Mouse (Mus musculus): ENCODE measurements around the gene Psmd11.

The Psmd11 gene

DNA sequence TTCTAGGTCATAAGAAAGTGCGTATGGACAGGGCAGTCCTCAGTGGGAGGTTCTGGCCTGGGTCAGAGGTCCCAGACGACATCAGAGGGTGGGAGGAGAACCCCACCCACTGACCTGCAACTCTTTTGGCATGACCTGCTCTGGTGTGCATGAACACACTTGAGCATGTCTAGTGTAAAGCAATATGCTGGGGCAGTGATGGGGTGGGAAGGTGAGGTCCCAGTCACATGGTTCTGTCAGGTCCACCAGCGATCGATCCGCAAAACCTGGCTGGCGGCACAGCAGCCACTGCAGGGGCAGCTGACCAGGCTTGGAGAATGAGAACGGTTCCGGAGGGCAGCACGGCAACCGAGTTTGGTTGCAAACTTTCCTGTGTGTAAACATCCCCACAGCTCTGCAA lies 53.9 kb downstream of the Psmd11 start:
- no peak for DNase-seq (ENCODE audit: low read depth, low spot score)

DNA sequence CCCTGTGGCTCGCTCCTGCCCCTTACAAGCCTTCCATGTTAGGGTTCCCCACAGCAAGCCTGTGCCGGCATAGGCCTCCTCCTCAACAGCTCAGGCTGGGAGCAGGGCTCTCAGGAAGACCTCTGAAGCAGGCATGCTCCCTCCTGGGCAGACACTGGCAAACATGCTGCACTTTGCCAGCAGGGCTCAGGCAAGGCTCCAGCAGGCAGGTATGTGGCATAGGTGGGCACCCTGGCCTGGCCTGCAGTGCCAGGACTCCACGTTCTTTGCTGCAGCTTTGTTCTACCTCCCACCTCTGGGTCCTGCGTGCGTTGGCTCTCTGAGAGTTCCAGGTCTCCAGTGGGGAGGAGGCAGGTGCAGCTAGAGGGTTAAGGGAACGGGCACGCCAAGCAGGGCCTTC lies 54.5 kb downstream of the Psmd11 start:
- no peak for DNase-seq (ENCODE audit: low read depth, low spot score)

DNA sequence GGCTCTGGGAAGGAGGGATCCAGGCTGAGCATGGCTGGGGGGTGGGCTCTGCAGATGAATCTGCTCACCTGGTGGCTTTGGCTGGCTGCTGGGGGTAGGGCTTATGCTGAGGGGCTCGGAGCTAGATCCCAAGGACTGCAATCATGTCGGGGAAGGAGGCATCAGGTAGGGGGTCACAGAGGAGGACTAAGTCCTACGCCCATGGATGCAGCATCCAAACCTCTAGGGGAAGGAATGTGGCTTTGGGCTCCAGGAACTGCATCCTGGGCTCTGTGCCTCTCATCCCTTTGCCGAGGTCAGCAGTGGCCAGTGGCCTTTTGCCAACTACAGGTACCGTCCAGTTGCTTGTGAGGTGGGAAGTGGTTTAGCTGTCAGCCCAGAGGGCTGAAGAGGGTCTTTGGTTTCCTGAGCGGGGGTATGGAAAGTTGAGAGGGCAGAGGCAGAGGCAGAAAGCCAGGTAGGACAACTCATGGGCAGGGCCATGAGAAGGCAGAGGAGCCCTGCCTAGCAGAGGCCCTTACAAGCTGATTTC lies 55.2 kb downstream of the Psmd11 start:
- DNase-seq (ENCODE audit: low read depth, low spot score): no peak

DNA sequence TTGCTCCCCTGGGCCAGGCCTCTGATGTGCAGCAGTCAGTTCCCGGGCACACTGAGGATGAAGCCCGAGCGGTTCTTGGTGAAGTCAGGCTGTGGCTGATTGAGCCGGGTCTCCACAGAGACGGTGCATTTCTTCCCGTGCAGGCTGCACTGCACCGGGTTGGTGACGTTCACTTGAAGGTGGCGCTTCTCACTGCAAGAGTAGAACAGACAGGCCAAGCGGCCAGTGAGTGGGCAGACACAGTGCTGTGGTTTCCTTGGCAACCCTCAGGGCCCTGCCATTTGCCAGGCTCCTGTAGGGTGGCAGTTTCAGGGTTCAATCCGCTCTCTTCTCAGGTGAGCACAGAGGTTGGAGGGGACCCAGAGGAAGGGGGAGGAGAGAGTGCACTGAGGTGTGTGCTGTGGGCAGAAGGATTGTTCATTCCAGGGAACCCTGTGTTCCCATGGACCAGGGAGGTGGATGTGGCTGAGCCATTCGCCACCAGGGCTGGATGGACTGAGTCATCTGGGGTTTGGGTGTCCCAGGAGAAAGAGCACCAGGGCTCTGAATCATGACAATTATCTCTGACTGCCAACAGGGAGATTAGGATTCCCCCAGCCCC lies 55.9 kb downstream of the Psmd11 start:
- peak; percentile 81 for DNase-seq (ENCODE audit: low read depth, low spot score)

DNA sequence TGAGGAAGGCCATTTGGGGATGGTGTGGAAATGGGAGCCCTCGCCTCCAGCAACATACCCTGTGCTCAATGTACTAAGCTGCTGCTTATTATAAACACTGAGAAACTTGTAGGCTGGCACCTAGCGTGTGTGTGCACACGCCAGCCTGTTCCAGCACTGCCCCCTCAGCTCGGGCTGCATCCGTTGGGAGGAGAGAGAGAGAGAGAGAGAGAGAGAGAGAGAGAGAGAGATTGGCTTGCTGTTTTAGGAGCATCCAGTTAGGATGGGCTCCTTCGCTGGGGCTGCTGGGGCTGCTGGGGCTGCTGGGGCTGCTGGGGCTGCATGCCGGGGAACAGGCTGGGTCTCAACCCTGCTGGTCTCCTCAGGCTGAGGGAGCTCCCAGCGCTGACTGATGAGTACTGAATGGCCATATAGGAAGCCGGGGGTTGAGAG lies 56.7 kb downstream of the Psmd11 start:
- DNase-seq (ENCODE audit: low read depth, low spot score): no peak

DNA sequence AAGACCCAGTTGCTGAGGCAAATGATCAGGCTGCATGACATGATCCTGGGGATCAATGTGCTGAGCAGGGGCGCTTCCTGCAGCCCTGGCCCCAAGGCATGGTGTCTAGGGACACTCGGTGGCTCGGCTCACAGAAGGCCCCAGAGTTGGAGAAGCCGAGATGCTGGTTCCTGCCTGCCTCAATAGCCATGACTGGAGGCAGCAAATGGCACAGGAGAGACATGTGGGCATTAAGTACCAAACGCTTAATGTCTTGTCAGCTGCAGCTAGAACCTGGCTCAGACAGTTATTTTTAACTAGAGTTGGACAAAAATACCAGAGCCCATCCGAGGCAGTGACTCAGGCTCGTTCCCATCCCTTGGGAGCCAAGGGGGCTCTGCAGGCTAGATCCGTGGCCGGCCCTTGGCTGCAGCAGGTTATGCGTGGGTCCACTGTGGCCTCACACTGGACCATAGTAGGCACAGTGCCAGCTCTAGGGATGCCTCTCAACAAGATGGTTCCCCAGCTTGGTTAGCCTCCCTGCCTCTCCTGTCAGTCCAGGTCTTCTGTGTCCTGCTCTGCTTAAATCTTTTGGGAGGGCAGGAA lies 57.3 kb downstream of the Psmd11 start:
- peak; percentile 73 for DNase-seq (ENCODE audit: low read depth, low spot score)

DNA sequence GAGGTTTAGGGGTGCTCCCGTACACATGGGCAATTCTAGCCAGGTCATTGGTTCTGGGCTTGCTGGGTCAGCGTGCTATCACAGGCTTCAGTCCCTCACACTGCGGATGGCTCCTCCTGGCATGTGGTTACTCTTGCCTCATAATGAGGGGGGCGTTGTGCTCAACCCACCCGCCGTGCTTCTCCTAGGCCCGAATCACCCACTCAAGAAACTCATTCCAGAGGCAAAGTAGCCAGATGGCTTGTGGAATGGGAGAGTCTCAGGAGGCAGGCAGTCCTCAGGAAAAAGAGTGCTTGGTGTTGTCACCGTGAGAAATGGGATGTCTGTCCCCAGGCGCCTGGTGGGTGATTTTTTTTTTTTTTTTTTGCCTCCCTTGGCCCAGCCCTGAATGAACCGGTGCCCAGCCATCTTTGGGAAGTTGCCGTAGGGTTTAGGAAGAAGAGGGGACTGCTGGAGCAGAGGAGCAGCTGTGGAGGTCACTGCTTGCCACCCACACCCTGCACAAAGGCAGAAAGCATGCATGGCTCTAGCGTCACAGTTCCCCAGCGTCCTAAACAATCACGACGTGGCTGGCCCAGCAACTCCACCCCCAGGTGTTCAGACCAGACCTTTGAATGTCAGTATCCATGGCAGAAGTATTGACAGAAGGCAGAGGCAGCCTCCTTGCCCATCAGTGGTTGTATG lies 59.6 kb downstream of the Psmd11 start:
- no peak for DNase-seq (ENCODE audit: low read depth, low spot score)

DNA sequence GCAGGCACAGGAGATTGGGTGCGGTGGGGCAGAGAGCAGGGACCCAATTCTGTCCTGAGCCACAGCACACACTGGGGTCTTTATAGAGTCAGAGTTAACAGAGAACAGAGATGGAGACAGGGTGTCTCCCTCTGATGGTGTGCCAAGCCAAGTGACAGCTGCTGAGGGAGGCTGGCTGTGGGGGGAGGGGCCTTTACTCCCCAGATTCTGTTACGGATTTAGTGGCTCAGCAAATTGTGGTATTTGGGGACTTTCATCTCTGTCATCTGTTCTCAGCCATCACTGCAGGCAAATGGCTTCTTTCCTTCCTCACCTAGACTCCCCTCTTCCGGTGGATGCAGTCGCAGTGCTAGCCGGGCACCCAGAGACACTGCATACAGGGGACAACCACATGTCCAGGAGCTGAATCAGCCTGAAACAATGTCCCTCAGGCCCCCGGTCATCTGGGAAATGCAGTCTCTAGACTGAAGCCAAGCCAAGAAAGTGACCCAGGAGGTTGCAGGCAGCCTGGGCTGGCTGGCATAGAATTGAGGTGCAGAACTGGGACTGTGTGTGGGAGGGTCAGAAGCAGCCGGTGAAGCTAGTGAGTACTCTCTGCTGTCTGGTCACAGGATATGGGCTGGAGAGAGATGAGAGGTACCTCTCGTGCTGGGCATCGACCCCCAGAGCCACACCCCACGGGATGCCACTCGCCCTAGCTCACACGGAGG lies 60.9 kb downstream of the Psmd11 start:
- peak; percentile 52 for DNase-seq (ENCODE audit: low read depth, low spot score)

DNA sequence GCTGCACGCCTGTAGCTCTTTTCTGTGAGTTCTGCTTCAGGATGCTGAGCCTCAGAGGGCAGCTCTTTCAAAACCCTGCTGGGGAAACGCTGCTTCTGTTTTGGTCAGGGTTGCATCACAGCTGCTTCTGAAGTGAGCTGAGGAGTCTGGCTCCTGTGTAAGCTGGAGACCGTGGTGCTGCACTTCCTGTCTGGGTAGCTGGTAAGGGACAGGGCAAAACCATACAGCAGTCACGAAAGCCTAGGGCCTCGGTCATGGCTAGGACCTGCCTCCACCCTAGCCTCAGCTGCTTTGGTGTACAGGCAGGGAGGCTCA lies 61.4 kb downstream of the Psmd11 start:
- DNase-seq (ENCODE audit: low read depth, low spot score): peak; percentile 63

DNA sequence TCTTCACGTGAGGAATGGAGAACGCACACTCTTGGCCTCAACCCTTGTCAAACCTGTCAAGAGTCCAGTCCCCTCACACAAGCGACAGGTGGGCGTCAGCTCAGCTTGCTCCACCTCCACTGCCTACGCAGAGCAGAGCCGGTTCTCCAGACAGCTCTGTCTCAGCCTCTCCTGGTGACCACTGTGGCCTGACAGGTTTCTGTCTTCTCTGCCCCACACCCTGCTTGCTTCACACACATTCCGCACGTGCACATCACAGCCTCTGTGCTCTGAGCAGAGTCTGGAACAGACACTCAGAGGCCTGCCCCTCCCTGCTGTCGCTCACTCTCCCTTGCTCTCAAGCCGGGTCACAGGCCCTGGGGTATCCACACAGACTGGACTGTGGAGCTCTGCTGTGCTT lies 62.4 kb downstream of the Psmd11 start:
- DNase-seq (ENCODE audit: low read depth, low spot score): no peak

DNA sequence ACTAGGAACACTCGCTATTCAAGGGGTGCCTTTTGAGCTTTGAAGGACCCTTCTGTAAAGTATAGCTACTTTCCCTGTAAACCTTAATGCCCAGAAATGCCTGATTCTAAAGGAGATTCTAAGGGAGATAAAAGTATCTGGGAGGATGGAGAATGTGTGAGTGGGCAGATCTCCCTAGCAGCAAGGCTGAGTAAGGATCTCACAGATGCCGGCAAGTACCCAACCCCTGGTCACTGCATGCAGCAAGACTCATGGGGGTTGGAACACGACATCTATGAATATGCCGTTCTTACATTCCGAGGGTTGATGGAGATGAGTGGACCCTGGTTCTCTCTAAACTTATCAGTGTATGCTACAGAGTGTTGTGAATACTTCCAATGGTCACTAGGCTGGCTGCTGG lies 64.8 kb downstream of the Psmd11 start:
- DNase-seq (ENCODE audit: low read depth, low spot score): no peak

DNA sequence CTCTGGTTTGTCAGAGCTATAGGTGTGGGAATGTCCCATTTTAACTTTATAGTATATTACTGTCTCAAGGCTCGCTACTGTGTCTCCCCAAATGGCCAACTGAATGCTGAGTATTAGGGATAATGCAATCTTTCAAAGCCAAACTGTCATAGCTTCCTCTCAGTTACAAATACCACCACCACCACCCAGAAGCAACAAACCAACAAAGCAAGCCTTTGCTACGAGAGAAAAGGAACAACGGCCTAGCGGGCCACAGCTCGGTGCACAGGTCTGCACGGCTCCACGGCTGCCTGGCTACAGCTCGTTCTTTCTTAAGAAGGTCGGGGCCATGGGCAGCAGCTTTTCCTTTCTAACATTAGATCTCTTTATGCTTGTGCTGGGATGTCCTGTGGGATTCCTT lies 66.4 kb downstream of the Psmd11 start:
- no peak for DNase-seq (ENCODE audit: low read depth, low spot score)

DNA sequence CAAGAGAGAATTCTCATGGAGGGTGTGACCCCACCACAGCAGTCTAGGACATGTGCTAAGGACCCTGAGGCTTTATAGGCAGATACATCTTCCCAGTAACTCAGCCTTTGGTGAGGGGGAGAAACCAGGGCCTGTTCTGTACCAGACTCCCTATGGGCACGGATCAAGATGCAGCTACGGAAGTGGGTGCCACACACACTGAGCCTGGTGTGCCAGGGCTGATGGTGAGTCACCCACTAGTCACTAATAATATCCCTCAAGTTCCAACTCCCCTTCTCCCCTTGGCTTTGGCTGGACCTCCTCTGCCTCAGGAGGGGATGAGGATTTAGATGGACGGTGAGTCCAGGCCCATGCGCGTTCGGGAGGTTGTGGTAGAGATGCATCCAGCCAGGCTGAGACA lies 67.6 kb downstream of the Psmd11 start:
- peak; percentile 44 for DNase-seq (ENCODE audit: low read depth, low spot score)

DNA sequence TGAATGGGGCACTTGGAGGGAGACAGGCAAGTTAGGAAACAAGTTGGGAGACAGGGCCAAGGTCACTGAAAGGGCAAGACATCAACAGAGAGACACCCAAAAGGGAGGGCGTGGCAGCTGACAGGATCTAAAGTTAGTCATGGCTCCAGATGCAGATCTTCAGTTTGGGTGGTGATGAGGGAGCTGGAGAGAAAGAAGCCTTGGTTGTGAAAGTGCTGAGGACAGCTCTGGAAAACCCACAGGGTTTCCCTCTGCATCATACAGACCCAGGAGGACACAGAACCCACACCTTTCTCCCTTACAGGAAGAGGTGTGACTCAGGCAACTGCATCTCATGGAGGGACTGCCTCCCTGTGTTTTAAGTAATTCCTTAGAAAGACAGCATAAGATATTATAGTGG lies 68.2 kb downstream of the Psmd11 start:
- peak; percentile 61 for DNase-seq (ENCODE audit: low read depth, low spot score)

DNA sequence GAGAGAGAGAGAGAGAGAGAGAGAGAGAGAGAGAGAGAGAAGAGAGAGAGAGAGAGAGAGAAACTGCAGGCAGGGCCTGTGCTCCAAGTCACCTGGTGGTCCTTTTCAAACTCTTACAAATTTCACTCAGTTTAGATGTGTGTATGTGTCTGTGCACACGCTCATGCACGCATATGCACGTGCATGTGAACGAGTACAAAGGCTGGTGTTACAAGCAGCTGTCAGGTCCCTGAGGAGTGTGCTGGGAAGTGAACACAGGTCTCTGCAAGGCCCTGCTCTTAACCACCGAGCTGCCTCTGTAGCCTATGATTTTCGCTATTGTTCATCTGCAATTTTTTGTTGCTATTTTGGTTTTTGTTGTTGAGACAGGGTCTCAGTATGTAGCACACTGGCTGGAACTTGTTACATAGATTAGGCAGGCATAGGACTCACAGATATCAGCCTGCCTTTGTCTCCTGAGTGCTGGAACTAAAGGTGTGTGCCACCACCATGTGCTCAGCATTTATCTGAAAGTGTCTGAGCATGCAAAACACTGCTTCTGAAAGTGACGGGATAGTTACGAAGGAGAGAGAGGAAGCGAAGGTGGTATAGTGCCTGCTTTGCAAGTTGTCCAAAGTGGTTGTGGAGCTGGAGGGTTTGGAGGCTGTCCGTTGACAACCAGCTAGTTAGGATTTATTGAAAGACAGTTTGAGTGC lies 69.0 kb downstream of the Psmd11 start:
- DNase-seq (ENCODE audit: low read depth, low spot score): no peak

DNA sequence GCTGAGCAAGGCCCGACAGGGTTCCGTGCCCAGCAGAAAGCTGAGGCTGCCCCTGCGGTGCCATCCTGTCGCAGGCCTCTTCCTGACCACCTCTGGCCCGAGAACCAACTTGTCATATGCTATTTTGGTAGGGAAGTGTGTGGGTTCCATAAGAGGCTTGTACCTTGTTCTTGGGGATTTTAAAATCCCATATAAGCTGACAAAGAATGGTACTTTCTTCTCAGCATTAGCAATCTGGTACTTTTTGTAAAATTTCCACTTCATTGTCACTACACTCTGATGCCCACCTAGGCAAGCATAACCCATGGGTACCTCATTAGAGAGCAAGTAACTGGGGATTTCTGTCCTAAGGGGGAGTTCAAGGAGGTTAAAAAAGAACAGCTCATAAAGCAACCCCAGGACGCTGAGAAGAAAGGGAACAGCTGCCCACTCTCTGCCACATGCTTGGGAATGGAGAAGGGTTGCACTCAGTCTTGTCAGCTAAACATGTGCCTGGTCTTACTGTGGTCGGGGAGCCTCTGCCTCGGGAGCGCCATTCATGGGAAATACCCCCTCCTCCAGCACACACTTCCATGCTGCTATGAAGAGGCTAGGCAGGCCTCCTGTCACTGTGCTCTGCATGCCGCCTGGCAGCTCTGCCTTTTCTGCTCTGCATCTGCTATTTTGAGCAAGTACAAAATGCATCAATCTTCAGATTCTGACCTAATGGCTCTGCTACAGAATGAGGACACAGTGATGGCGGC lies 70.1 kb downstream of the Psmd11 start:
- DNase-seq (ENCODE audit: low read depth, low spot score): no peak

DNA sequence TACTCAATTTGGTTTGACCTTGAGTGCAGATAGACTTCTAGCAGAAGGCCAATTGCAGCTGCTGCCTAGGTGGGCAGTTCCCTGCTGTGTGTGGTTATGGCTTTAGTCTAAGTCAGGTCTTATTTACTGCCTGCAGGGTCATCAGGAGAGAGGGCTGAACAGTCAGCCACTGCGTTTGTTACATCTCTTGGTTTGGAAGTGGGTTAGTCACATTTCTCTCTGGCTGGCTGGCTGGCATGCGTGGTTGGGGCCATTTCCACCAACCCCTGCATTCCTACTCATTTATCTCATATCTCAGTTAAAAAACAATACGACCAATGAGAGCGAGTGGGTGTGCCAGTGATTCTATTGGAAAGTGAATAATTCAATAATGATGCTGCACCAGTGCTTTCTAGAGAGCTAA lies 71.1 kb downstream of the Psmd11 start:
- peak; percentile 71 for DNase-seq (ENCODE audit: low read depth, low spot score)

DNA sequence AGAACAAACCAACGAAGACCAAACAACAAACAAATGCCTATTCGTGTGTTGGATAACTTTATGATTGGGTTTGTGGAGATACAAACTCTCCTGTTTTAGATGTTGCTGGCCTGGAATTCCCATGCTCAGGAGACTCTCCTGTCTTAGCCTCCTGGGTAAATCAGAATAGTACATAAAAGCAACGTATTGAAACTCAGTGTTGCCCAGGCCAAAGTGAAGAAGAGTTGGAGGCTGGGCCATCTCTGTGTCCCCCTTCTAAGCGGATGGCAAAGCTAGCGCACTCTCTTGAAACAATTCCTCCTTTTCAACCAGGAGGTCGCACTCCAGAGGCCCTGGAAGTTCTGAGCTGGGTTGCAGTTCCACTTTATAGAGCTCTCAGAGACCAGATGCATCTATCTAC lies 74.9 kb downstream of the Psmd11 start:
- no peak for DNase-seq (ENCODE audit: low read depth, low spot score)

DNA sequence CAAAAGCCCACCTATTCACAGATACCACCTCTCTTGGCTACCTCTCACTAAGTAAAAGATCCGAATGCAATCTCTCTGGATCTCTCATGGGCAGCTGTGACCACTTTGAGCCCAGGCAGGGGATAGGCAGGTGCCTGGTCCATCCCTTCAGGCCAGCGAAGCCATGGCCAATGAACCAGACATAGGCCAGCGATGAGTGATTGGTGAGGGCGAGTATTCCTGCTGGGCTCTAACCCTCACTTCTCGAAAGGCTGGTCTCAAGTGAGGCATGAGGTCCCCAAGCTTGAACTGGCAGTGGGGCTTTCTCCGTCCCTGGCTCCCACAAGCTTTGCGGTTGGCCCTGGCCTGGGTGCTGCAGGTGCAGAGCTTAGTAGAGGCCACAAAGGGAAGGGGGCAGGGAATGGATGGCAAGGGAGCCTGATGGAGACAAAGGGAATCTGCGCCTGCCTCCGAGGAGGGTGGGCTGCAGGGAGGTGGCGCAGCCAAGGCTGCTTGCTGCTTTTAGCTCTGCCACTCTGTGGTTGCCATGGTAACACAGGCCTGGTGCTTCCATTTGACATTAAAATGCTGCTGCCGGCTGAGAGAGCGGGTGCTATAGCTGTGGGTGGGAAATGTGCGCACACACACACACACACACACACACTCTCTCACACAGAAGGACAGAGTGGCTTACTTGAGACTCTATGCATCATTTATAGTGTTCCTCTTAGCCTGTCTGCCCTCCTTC lies 75.5 kb downstream of the Psmd11 start:
- DNase-seq (ENCODE audit: low read depth, low spot score): no peak

DNA sequence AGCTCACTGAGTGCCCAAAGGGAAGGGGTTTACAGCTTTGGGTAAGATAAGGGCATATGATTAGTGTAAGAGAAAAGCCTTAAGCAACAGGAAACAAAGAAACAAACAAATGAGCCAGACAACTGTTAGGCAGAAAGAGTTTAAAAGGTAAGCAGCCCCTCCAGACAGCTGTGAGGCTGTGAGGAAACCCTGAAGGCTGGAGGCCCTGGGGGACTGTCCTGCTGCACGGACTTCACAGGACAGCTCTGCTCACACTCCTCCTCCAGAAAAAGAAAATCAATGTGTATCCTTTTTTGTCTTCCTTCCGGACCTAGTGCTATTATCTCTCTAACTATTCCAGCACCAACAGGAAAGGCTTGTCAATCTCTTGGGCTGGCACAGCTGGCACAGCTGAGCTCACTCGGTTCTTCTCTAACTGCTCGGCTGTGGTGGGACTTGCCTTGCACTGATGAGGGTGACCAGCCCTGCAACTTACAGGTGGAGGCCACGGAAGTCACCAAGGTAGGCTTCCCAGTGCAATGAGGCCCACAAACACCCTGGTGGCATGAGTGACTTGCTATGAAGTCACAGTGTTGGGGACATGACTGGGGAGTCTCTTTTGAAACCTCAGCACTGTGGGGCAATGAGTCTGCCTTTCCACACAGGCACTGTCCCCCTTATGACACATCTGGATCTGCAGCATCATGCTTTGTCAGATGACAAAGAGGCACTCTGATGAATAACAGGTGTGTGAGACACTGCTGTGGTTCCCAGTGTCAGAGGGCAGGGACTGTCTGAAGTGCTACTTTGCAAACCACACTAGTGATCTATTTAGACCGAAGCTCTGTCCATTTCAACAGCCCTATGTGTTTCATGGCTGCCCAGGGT lies 76.3 kb downstream of the Psmd11 start:
- DNase-seq (ENCODE audit: low read depth, low spot score): peak; percentile 47

Measured in 3T3-L1 (cell line).